19 mouse cellular contexts compared by ENCODE assay signal in genomic region chr16:8565539-8565938, GRCm38 (mm10). TPM values are rescaled to one million over a fixed set of nuclear protein-coding genes. Genes with fewer than 3 reads are reported as not detected.
DNase-seq lines count a peak whose midpoint lies in the region; ATAC-seq and TF ChIP-seq lines count a peak whose summit lies in the region.
"Had no signal": no experiment of that assay in that cellular context is flagged by ENCODE, and none has a peak within 500 bp of the region (broad histone marks: within the 10 kb centered on the region; RNA-seq: fewer than 3 reads in every experiment).

No protein-coding gene starts in this region.

- TF ChIP-seq CTCF in thymus, adult 2 months (IDR thresholded peaks at IDR 0.05; ENCODE audit: borderline replicate concordance, control insufficient read depth, extremely low read depth, insufficient read depth, low read length, poor library complexity) = no peak

- ATAC-seq in forebrain, embryonic 11.5 days (replicated peaks; ENCODE audit: low FRiP score) = no peak
- ATAC-seq in forebrain, embryonic 16.5 days = no peak
- no peak for ATAC-seq in midbrain, embryonic 14.5 days (ENCODE audit: low FRiP score, low TSS enrichment)
- ATAC-seq in activated CD4-positive, CD25-positive, alpha-beta regulatory T cell, adult 4 months = no peak

- no peaks in the 10 kb centered on the region for H3K9me3 ChIP-seq in forebrain, embryonic 11.5 days (ENCODE audit: control insufficient read depth, low read length)
- H3K9me3 ChIP-seq in forebrain, embryonic 16.5 days (ENCODE audit: control insufficient read depth, low read length) = no peaks in the 10 kb centered on the region
- no peaks in the 10 kb centered on the region for H3K9me3 ChIP-seq in midbrain, embryonic 14.5 days (ENCODE audit: control insufficient read depth, low read length)
- H3K9me3 ChIP-seq: heart, embryonic 15.5 days; hindbrain, embryonic 15.5 days; limb, embryonic 13.5 days had no signal

- peaks cover 9% of the 10 kb centered on the region for H3K4me1 ChIP-seq in forebrain, embryonic 11.5 days (replicated peaks; ENCODE audit: control insufficient read depth, insufficient read depth, low read length)
- H3K4me1 ChIP-seq in forebrain, embryonic 16.5 days (replicated peaks; ENCODE audit: control insufficient read depth, insufficient read depth, low read length) = peaks cover 10% of the 10 kb centered on the region
- H3K4me1 ChIP-seq in midbrain, embryonic 14.5 days (ENCODE audit: control insufficient read depth, insufficient read depth, low read length) = peaks cover 12% of the 10 kb centered on the region
- no peaks in the 10 kb centered on the region for H3K4me1 ChIP-seq in thymus, adult 2 months (replicated peaks; ENCODE audit: control insufficient read depth, insufficient read depth, low read length)

- H3K27ac ChIP-seq in forebrain, embryonic 11.5 days (ENCODE audit: low read depth, low read length) = peak overlapping the region; percentile 84
- no peak overlapping the region for H3K27ac ChIP-seq in forebrain, embryonic 16.5 days (ENCODE audit: low read length)
- peak overlapping the region; percentile 74 for H3K27ac ChIP-seq in midbrain, embryonic 14.5 days (replicated peaks; ENCODE audit: low read depth, low read length)
- no peak overlapping the region for H3K27ac ChIP-seq in thymus, adult 2 months (ENCODE audit: control insufficient read depth, insufficient read depth, low read length)
- H3K27ac ChIP-seq: heart, embryonic 15.5 days; layer of hippocampus, adult 2 months; left cerebral cortex, adult 2 months; limb, embryonic 13.5 days; macrophage had no signal

- no peaks in the 10 kb centered on the region for H3K27me3 ChIP-seq in forebrain, embryonic 11.5 days (ENCODE audit: control insufficient read depth, insufficient read depth, low read length)
- H3K27me3 ChIP-seq in forebrain, embryonic 16.5 days (replicated peaks; ENCODE audit: control insufficient read depth, insufficient read depth, low read length) = no peaks in the 10 kb centered on the region
- no peaks in the 10 kb centered on the region for H3K27me3 ChIP-seq in midbrain, embryonic 14.5 days (ENCODE audit: control insufficient read depth, insufficient read depth, low read length)
- no peaks in the 10 kb centered on the region for H3K27me3 ChIP-seq in thymus, adult 2 months (ENCODE audit: control insufficient read depth, insufficient read depth, low read length)
- H3K27me3 ChIP-seq: heart, embryonic 15.5 days; hindbrain, embryonic 15.5 days; limb, embryonic 13.5 days had no signal

- no peak for TF ChIP-seq POLR2A in thymus, adult 2 months (IDR thresholded peaks at IDR 0.05; ENCODE audit: control insufficient read depth, extremely low read depth, insufficient read depth, low read length, poor library complexity)

- H3K36me3 ChIP-seq in forebrain, embryonic 11.5 days (ENCODE audit: control insufficient read depth, insufficient read depth, low read length) = no peaks in the 10 kb centered on the region
- no peaks in the 10 kb centered on the region for H3K36me3 ChIP-seq in forebrain, embryonic 16.5 days (ENCODE audit: control insufficient read depth, insufficient read depth)
- no peaks in the 10 kb centered on the region for H3K36me3 ChIP-seq in midbrain, embryonic 14.5 days (ENCODE audit: control insufficient read depth, insufficient read depth, low read length)
- no peaks in the 10 kb centered on the region for H3K36me3 ChIP-seq in thymus, adult 2 months (ENCODE audit: control insufficient read depth, insufficient read depth, low read length)
- H3K36me3 ChIP-seq: heart, embryonic 15.5 days; hindbrain, embryonic 15.5 days; limb, embryonic 13.5 days had no signal

- no peak overlapping the region for H3K4me2 ChIP-seq in forebrain, embryonic 11.5 days (ENCODE audit: low read depth, low read length, severe bottlenecking)
- no peak overlapping the region for H3K4me2 ChIP-seq in forebrain, embryonic 16.5 days (ENCODE audit: low read length)
- H3K4me2 ChIP-seq in midbrain, embryonic 14.5 days (ENCODE audit: low read length) = no peak overlapping the region
- H3K4me2 ChIP-seq: heart, embryonic 15.5 days; hindbrain, embryonic 15.5 days; limb, embryonic 13.5 days; lung, embryonic 14.5 days had no signal

- WGBS in forebrain, embryonic 11.5 days = 92% methylated on average over 2 of the region's 2 CpGs
- 90% methylated on average over 2 of the region's 2 CpGs for WGBS in forebrain, embryonic 16.5 days
- 96% methylated on average over 2 of the region's 2 CpGs for WGBS in midbrain, embryonic 14.5 days
- 89% methylated on average over 2 of the region's 2 CpGs for whole genome bisulfite sequencing in thymus, adult 2 months

- no peak for DNase-seq in forebrain, embryonic 11.5 days (ENCODE audit: low spot score)
- DNase-seq in testis, postnatal 10 days (ENCODE audit: low spot score) = peak; percentile 19
- DNase-seq in testis, postnatal 14 days (ENCODE audit: low spot score) = no peak
- DNase-seq in midbrain, embryonic 14.5 days = no peak
- DNase-seq in thymus, adult 2 months = no peak
- no peak for DNase-seq in adipocyte (ENCODE audit: low spot score)
- DNase-seq: cerebellum, adult 9-11 months; right cerebral cortex, postnatal 14 days; thymus, postnatal 14 days had no signal

- H3K9ac ChIP-seq in forebrain, embryonic 11.5 days (ENCODE audit: low read length) = no peak overlapping the region
- H3K9ac ChIP-seq in forebrain, embryonic 16.5 days (replicated peaks; ENCODE audit: low read depth, low read length) = no peak overlapping the region
- no peak overlapping the region for H3K9ac ChIP-seq in midbrain, embryonic 14.5 days (replicated peaks; ENCODE audit: low read length)
- H3K9ac ChIP-seq: heart, embryonic 15.5 days; hindbrain, embryonic 15.5 days; limb, embryonic 13.5 days; lung, embryonic 14.5 days had no signal

- no peak overlapping the region for H3K4me3 ChIP-seq in forebrain, embryonic 11.5 days (ENCODE audit: low read depth, low read length)
- H3K4me3 ChIP-seq in forebrain, embryonic 16.5 days (replicated peaks; ENCODE audit: low read length) = no peak overlapping the region
- H3K4me3 ChIP-seq in midbrain, embryonic 14.5 days (replicated peaks; ENCODE audit: low read depth, low read length) = no peak overlapping the region
- H3K4me3 ChIP-seq in thymus, adult 2 months (ENCODE audit: control insufficient read depth, insufficient read depth, low read length) = no peak overlapping the region
- H3K4me3 ChIP-seq: erythroblast, embryonic 14.5 days; heart, embryonic 15.5 days; hindbrain, embryonic 15.5 days; layer of hippocampus, adult 2 months; left cerebral cortex, adult 2 months; limb, embryonic 13.5 days had no signal

RNA-seq across cellular contexts. Expression of gene Abat, which starts 52.3 kb away (rescaled TPM):
- 22.2 and 22.7 TPM in 2 replicates for polyA plus RNA-seq in forebrain, embryonic 11.5 days (2014; fragmentation: Nextera tagmentation; extraction: Ambion mirVana)
- 48.5 and 58.0 TPM in 2 replicates for polyA plus RNA-seq in forebrain, embryonic 16.5 days (2015; fragmentation: Nextera tagmentation; extraction: Ambion mirVana)
- polyA plus RNA-seq in midbrain, embryonic 14.5 days (2014; fragmentation: Nextera tagmentation; extraction: Ambion mirVana) = 44.2 and 51.2 TPM in 2 replicates
- 7.3 and 9.5 TPM in 2 replicates for polyA plus RNA-seq in thymus, adult 2 months (2012; rRNA removed)
- 1 to 10 TPM; 1.3 TPM for polyA plus RNA-seq in activated CD4-positive, CD25-positive, alpha-beta regulatory T cell, adult 4 months (2017; shearing (Covaris generic))
- polyA plus RNA-seq: macrophage had no signal

Comparison
In these comparisons a context has a peak if more than half of its experiments do, and no peak if none do; other contexts are left out.
1. H3K27ac ChIP-seq: peak in forebrain, embryonic 11.5 days (single experiment) and midbrain, embryonic 14.5 days (single experiment); none in forebrain, embryonic 16.5 days (single experiment) and thymus, adult 2 months (single experiment).